ENCODE assay signal across 22 mouse cellular contexts in the genomic region with DNA sequence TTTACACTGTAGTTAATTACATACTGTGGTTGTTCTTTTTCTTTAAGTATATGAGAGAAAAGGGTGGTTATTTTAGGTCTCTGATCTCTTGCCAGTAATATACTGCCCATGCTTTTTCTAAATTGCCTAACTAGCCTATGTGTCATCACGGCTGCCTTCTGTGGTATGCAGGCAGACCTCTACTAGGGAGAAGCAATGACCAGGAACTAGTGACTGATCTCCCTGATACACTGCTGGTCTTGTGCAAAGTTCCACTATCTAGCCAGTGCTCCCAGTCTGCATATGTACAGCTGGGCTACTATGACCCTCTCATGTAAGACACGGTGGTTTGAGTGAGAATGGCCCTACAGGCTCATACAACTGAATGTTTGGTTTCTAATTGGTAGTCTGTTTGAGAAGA. TPM values are rescaled to one million over a fixed set of nuclear protein-coding genes. Genes with fewer than 3 reads are reported as not detected.
DNase-seq lines count a peak whose midpoint lies in the region; ATAC-seq lines count a peak whose summit lies in the region.
"Had no signal": no experiment of that assay in that cellular context is flagged by ENCODE, and none has a peak within 500 bp of the region (broad histone marks: within the 10 kb centered on the region; RNA-seq: fewer than 3 reads in every experiment).

No protein-coding gene starts in this region.

- H3K27me3 ChIP-seq in midbrain, embryonic 10.5 days (ENCODE audit: low read depth, poor library complexity, severe bottlenecking): no peaks in the 10 kb centered on the region
- H3K27me3 ChIP-seq in midbrain, embryonic 15.5 days (replicated peaks): no peaks in the 10 kb centered on the region
- H3K27me3 ChIP-seq: CH12.LX; embryonic facial prominence, embryonic 13.5 days; forebrain, embryonic 13.5 days; heart, embryonic 15.5 days; hindbrain, embryonic 13.5 days had no signal

- WGBS in midbrain, embryonic 10.5 days: 88% methylated on average over 2 of the region's 2 CpGs
- 86% methylated on average over 2 of the region's 2 CpGs for WGBS in midbrain, embryonic 15.5 days

- no peaks in the 10 kb centered on the region for H3K36me3 ChIP-seq in midbrain, embryonic 10.5 days
- H3K36me3 ChIP-seq in midbrain, embryonic 15.5 days (replicated peaks): no peaks in the 10 kb centered on the region
- H3K36me3 ChIP-seq: embryonic facial prominence, embryonic 13.5 days; heart, embryonic 10.5 days; heart, embryonic 15.5 days; hindbrain, embryonic 13.5 days had no signal

- no peaks in the 10 kb centered on the region for H3K9me3 ChIP-seq in midbrain, embryonic 10.5 days (replicated peaks)
- H3K9me3 ChIP-seq in midbrain, embryonic 15.5 days: no peaks in the 10 kb centered on the region
- H3K9me3 ChIP-seq: embryonic facial prominence, embryonic 13.5 days; forebrain, embryonic 13.5 days; heart, embryonic 10.5 days; heart, embryonic 15.5 days; hindbrain, embryonic 13.5 days had no signal

- H3K9ac ChIP-seq in midbrain, embryonic 15.5 days: no peak overlapping the region
- H3K9ac ChIP-seq: embryonic facial prominence, embryonic 13.5 days; forebrain, embryonic 13.5 days; forebrain, postnatal 0 days; heart, embryonic 15.5 days; hindbrain, embryonic 13.5 days had no signal

- H3K4me2 ChIP-seq in midbrain, embryonic 15.5 days: no peak overlapping the region
- H3K4me2 ChIP-seq: embryonic facial prominence, embryonic 13.5 days; forebrain, embryonic 13.5 days; heart, embryonic 15.5 days; hindbrain, embryonic 13.5 days had no signal

- peak; percentile 1 for DNase-seq in midbrain, embryonic 10.5 days (ENCODE audit: low spot score)
- DNase-seq in NIH3T3 (ENCODE audit: low read depth): peak; percentile 40
- DNase-seq in gastrocnemius, postnatal 4 days (ENCODE audit: low spot score in 2 of 2): no peak
- DNase-seq in cerebellum, adult 11-12 months: no peak
- DNase-seq: adrenal gland, postnatal 25 days; cerebellum, adult 18-20 months; cerebellum, adult 9-11 months; cerebellum, postnatal 36 days; forebrain, postnatal 0 days; gastrocnemius, postnatal 14 days; heart, adult 18-20 months; heart, postnatal 14 days; kidney, adult 11 months had no signal

- H3K4me3 ChIP-seq in midbrain, embryonic 10.5 days: no peak overlapping the region
- no peak overlapping the region for H3K4me3 ChIP-seq in midbrain, embryonic 15.5 days
- H3K4me3 ChIP-seq: embryonic facial prominence, embryonic 13.5 days; forebrain, embryonic 13.5 days; heart, embryonic 10.5 days; heart, embryonic 15.5 days; hindbrain, embryonic 13.5 days had no signal

- ATAC-seq in midbrain, embryonic 15.5 days (replicated peaks): no peak
- ATAC-seq in megakaryocyte, adult 5-6 weeks (ENCODE audit: poor library complexity, severe bottlenecking): peak; percentile 49
- ATAC-seq: forebrain, embryonic 13.5 days; forebrain, postnatal 0 days; hindbrain, postnatal 0 days had no signal

- H3K4me1 ChIP-seq in midbrain, embryonic 10.5 days: no peaks in the 10 kb centered on the region
- H3K4me1 ChIP-seq in midbrain, embryonic 15.5 days: no peaks in the 10 kb centered on the region

- no peak overlapping the region for H3K27ac ChIP-seq in midbrain, embryonic 10.5 days (replicated peaks)
- H3K27ac ChIP-seq in midbrain, embryonic 15.5 days: no peak overlapping the region
- H3K27ac ChIP-seq: embryonic facial prominence, embryonic 13.5 days; forebrain, embryonic 13.5 days; heart, embryonic 10.5 days; heart, embryonic 15.5 days; hindbrain, embryonic 13.5 days; hindbrain, postnatal 0 days had no signal

RNA-seq across cellular contexts. Expression of gene 1700025G04Rik, which starts 16.2 kb away (rescaled TPM):
- 17.6 and 20.5 TPM in 2 replicates for polyA plus RNA-seq in midbrain, embryonic 10.5 days (2016; fragmentation: Nextera tagmentation; extraction: Ambion mirVana)
- polyA plus RNA-seq in midbrain, embryonic 15.5 days (2015; fragmentation: Nextera tagmentation; extraction: Ambion mirVana): 34.6 and 37.8 TPM in 2 replicates
- 27.8 and 30.1 TPM in 2 replicates for total RNA-seq in megakaryocyte, adult 5-6 weeks (2015)
- total RNA-seq in megakaryocyte, adult 5-6 weeks (2017): 37.2 and 51.1 TPM in 2 replicates
- 10 to 100 TPM; 68.5 to 84.0 TPM for total RNA-seq in gastrocnemius, postnatal 4 days (2021)

Comparison
In these comparisons a context has a peak if more than half of its experiments do, and no peak if none do; other contexts are left out.
1. DNase-seq: peak in midbrain, embryonic 10.5 days (single experiment) and NIH3T3 (single experiment); none in gastrocnemius, postnatal 4 days (0 of 2) and cerebellum, adult 11-12 months (single experiment).